Mouse (Mus musculus) NIH3T3 (cell line): ENCODE measurements around the gene Gm128.
A peak's percentile ranks its signal among the peaks of the same experiment; 100 is the strongest.

ENCODE experiments used
- DNase-seq: peaks from one replicate; pipeline ENCODE4 v3.0.0-alpha.2; 2012; ENCODE audit warnings: low read depth

The Gm128 gene

DNA sequence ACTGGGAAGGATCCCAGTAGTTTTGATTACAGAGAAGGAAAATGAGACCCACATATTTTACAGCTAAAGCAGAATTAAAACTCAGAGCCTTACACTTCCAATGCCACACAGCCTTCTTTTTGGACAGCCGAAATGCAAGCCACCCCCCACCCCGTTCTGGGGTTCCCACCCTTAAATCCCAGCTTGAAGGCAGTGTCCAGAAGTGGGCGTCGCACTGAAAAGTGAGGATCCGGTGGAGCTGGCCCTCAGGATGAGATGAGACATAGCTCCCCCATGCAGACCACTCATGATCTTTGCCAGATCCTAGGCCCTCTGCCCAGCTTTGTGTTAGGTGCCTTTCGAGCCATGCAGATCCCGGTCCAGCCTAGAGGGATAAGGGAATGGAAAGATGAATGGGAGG lies at the start of gene Gm128:
Gene Gm128, minus strand, starts transcription at position 101 of the 400 bp plus-strand sequence.
- DNase-seq: no peak

DNA sequence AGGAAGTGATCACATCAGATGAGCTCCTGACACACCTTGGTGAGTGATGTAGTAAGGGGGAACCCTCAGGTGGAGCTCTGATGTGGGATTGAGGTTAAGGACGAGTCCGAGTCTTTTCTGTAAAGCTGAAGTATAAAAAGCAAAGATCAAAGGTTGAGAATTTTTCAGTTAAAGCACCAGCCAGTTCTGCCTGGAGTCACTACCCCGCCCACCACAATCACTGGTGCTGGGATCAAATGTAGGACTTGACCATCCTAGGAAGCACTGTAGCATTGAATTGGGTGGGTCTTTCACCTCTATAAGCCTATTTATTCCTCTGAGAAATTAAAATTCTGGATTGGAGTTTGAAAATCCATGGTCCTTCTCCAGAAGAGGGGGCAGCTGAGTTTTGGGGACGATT lies 49.6 kb upstream of the Gm128 start:
- no peak for DNase-seq

GRCm38 (mm10) chr3:95290156-95290555 lies 48.8 kb upstream of the Gm128 start:
- no peak for DNase-seq

GRCm38 (mm10) chr3:95289419-95289818 lies 48.0 kb upstream of the Gm128 start:
- DNase-seq: no peak

DNA sequence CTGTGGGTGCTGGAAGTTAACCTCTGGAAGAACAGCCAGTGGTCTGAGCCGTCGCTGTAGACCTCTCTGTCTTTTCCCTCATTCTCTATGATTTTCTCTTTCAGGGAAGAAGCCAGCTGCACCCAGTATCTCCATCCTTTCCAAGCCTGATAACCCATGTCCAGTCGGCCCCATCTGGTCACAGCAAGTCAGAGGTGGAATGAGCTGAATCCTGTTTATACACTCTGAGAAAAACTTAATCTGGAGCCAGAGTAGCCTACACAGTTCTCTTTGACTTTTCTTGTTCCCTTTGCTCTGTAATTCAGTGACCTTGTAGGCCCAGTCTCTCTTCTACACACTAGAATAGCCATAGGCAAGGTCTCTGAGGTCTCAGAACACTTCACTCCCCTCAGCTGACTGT lies 46.1 kb upstream of the Gm128 start:
- no peak for DNase-seq

- peak; percentile 36 for DNase-seq
Measured at GRCm38 (mm10) chr3:95286510-95286909, 45.1 kb upstream of the Gm128 start.

GRCm38 (mm10) chr3:95286011-95286410 lies 44.6 kb upstream of the Gm128 start:
- DNase-seq: no peak

DNA sequence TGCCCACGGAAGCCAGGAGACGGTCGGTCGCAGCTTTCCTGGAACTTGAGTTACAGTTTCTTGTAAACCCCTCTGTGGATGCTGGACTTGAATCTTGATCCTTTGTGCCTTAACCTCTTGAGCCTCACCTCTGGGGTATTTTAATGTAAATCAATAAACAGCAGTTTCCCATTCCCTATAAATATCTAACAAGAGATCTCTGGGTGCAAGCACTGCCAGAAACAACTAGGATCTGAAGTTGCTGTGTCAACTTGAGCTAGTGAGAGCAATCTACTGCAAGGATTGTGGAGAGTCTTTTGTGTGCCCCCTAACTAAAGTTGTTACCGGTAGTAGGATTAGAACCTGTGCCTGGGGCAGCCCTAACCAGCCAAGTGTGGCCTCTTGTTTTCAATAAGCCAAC lies 44.0 kb upstream of the Gm128 start:
- DNase-seq: no peak

- DNase-seq: no peak
Measured at GRCm38 (mm10) chr3:95284501-95285281, 43.3 kb upstream of the Gm128 start.

GRCm38 (mm10) chr3:95284062-95284461 lies 42.7 kb upstream of the Gm128 start:
- DNase-seq: no peak

GRCm38 (mm10) chr3:95283589-95283941 lies 42.2 kb upstream of the Gm128 start:
- peak; percentile 49 for DNase-seq

DNA sequence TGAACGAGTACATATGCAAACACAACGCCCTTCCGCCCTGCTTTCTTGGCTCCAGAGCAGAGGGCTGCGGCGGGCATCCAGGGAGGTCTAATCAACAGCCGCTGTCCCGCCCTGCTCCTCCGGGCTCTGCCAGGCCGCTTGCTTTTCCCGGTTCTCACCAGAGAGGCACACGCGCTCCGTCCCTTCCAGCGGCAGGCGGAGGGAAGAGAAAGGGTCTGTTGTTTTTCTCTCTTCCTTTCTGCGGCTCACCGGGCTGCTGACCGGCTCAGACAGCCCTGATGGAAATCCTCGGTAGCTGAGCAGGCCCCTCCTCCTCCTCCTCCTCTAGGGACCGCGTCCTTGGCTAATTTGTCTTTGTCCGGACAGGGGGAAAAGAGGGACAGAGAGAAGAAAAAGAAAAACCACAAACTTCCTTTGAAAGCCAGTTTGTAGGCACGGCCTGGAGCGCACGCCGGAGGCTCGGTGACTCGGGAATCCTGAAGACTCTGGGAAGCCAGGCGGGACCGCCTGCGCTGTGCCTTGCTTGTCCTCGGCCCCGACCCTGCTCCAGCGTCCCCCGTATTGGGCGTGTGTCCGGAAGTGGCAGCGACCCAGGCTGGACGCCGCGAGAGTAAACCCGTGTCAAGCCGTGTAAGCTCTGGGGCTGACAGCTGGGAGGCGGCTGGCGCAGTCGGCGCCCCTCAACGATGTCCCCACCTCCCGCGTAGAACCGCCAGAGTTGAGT lies 41.6 kb upstream of the Gm128 start:
- DNase-seq: peak; percentile 93

DNA sequence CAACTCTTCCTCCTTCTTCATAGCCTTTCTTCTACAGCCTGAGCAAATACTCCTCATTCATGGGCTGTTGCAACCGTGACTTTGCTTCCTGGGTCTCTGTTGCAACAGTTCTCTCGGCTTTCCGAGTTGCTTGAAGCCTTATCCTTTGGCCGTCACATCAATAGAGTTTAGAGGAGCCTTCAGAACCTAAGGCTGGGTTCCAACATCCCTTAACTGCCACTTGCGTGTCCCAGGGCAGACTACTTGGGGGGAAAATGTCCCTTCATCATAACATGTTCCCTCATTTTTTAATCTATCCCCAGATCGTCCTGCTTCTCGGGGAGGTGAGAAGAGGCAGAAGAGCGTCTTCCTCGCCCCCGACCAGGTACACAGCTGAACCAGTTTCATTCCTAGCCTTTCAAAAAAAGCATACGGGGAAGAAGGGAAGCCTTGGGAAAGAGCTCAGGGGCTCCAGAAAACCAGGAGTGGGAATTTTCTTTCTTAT lies 41.0 kb upstream of the Gm128 start:
- DNase-seq: peak; percentile 75

DNA sequence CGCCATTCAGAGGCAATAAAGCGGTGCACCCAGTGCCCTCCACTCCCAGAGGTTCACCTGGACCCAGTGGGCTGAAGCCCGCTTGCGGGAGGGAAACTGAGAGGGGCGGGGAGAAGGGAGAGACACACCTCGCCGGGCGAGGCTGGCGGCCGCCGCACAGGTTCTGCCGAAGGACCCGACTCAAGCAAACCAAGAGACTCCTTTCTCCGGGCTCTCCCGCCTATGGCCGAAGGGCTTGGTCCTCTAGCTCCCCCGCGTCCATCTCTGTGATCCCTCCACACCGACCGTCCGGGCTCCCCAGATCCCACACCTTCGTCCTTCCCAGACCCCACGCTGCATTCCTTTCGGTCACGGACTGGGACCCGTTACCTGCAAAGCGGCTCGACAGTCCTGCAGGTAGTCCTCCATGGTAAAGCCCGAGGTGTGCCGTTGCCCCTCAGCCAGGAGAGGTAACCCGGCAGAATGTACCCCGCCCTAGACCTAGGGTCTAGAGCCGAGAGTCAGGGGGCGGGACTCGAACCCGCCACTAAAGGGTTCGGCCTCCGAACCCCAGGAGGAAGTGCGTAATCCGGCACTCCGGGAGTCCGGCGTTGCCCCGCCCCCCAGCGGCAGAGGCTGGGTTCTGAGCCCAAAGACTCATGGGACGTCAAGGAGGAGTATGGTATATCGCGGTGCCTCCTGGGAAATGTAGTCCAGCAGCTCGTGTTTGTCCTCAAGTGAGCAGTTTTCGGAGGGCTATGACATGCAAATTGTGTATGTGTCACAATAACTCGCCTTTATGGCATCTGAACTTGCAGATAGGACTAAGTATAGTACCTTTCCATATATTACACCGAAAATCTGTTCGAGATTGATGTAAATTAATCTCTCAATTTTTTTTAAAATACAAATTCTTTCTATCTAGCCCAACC lies 40.1 kb upstream of the Gm128 start, which contains the start of the genes Mindy1 and Prune1:
Gene Mindy1, plus strand, starts transcription at position 130 of the 911 bp plus-strand sequence.
Gene Prune1, minus strand, starts transcription at position 861 of the 911 bp plus-strand sequence.
- DNase-seq: peak; percentile 99

- peak; percentile 71 for DNase-seq
Measured at GRCm38 (mm10) chr3:95280747-95281146, 39.3 kb upstream of the Gm128 start.

GRCm38 (mm10) chr3:95277149-95277551 lies 35.8 kb upstream of the Gm128 start:
- no peak for DNase-seq

GRCm38 (mm10) chr3:95276428-95276934 lies 35.1 kb upstream of the Gm128 start:
- peak; percentile 47 for DNase-seq

GRCm38 (mm10) chr3:95275161-95275560 lies 33.8 kb upstream of the Gm128 start:
- no peak for DNase-seq

DNA sequence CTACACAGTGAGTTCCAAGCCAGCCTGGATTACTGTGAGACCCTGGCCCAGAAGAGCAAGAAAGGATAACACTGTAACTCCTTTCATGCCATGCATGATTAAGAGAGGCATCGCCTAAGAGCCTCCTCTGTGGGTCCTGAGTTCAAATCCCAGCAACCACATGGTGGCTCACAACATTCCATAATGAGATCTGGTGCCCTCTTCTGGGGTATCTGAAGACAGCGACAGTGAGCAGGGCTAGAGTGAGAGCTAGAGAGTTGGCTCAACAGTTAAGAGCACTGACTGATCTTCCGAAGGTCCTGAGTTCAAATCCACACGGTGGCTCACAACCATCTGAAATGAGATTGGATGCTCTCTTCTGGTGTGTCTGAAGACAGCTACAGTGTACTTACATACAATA lies 33.1 kb upstream of the Gm128 start:
- no peak for DNase-seq

- DNase-seq: no peak
Measured at GRCm38 (mm10) chr3:95273471-95273870, 32.1 kb upstream of the Gm128 start.

GRCm38 (mm10) chr3:95270766-95271364 lies 29.5 kb upstream of the Gm128 start:
- DNase-seq: no peak
